Mouse (Mus musculus): Measurements from ENCODE around the gene 4930558C23Rik. TPM values are rescaled to one million over a fixed set of nuclear protein-coding genes. Genes with fewer than 3 reads are reported as not detected.
"Not testable (repeated sequence)": the region's sequence is repeated elsewhere in the genome, so short reads cannot be mapped to it uniquely, and the experiment has no call there.

4930558C23Rik gene
- polyA plus RNA-seq, 2 experiments = not detected

DNA sequence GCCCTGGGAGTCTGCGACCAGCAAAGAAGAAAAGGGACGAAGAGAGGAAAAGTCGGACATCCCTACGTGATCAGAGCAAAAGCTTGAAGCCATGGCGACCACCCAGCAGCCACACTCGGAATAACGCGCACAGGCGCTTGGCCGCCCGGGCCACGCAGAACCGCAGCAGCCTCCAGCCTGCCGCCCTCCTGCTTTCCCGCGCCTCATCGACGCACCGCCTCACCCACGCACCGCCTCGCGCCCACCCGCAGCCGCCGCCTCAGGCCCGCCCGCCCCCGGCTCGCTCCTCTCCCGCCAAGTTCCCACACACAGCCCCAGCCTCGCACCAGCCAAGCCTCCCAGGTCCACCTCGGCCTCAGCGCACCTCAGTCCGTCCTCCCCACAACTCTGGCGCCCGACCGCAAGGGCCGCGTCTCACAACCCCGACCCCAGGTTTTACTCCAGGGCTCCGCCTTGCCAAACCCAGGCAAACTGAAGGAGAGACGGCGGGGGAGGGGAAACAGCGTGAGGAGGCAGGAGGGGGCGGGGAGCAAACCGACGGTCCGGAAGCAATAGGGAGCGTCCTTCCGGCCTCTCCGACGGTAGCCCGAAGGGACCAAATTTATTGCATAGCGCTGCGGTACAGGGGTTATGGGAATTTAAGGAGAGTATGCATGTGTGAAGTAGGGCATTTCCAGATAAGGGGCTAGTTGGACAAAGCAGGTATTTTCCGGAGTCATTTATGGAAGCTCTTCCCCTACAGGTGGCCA is 45.8 kb downstream of the 4930558C23Rik start, which contains the start of gene Setdb1:
TSS of gene Setdb1 (minus strand) at position 502 of the 749 bp plus-strand sequence.
- Histone ChIP-seq H3K36me3 (replicated peaks; ENCODE audit: control insufficient read depth, insufficient read depth, low read depth) (peaks cover 12% of the 10 kb centered on the region), H3K9ac (replicated peaks) (peak within 1 kb of the TSS; percentile 77), H3K4me1 (replicated peaks; ENCODE audit: control insufficient read depth in 2 of 2, insufficient read depth in 2 of 2, low read length in 1 of 2) (peaks cover 2 to 20% of the 10 kb centered on the region in 2 experiments; a peak in 2 of 4 replicates), H3K4me3 (ENCODE audit: insufficient read depth in 1 of 2, low read depth in 2 of 2, low read length in 2 of 2) (peak within 1 kb of the TSS; percentile 53 to 96), H3K4me2 (ENCODE audit: low read depth) (peak within 1 kb of the TSS; percentile 67)
- peak; percentile 93 to 94 (median 93) for DNase-seq (ENCODE audit: low read depth in 3 of 3, low spot score in 3 of 3)
- not testable (repeated sequence) for H3K27me3 ChIP-seq (ENCODE audit: control insufficient read depth, insufficient read depth, low read length); H3K27ac ChIP-seq; H3K9me3 ChIP-seq (ENCODE audit: control insufficient read depth, low read length)
- ATAC-seq (ENCODE audit: insufficient read depth) = peak; percentile 94
- WGBS (ENCODE audit: insufficient replicate concordance) = under 1% methylated on average over 29 of the region's 57 CpGs
- peak; percentile 43; the same call in 1 of the 2 replicates for TF ChIP-seq EP300 (IDR thresholded peaks at IDR 0.05; ENCODE audit: low read depth)

DNA sequence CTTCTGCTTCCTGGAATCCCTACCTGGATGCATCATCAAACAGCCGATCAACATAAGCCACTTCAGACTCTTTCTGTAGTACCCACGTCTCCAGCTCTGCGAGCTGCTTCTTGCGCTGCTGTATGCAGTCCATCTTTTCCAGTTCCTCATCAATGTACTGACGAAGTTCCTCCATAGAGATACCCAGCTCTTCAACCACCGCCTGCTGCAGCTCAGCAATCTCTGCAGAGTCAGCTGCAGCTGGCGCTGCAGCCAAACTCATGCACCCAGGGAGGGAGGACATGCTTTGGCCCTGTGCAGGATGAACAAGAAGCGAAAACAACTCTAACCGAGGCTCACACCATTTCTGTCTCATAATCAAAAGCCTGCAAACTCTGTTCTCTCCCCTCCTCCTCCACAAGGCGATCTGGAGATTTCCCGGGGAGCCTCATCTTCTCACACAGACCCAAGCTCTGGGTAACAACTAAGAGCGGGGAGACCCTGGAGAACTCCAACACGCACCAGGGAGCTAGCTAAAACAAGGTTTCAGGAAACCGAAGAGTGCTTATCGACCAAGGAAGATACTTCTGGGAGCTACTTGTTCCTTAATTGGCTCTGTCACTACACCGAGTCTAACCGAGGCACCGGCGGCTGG is 46.6 kb downstream of the 4930558C23Rik start:
- not testable (repeated sequence) for H3K9me3 ChIP-seq (ENCODE audit: control insufficient read depth, low read length); DNase-seq (ENCODE audit: low read depth in 3 of 3, low spot score in 3 of 3); H3K27ac ChIP-seq; H3K27me3 ChIP-seq (ENCODE audit: control insufficient read depth, insufficient read depth, low read length); H3K9ac ChIP-seq (replicated peaks)
- Histone ChIP-seq H3K4me3 (ENCODE audit: insufficient read depth in 1 of 2, low read depth in 2 of 2, low read length in 2 of 2) (peak overlapping the region; percentile 38 to 53; a peak in 3 of 4 replicates), H3K36me3 (replicated peaks; ENCODE audit: control insufficient read depth, insufficient read depth, low read depth) (peaks cover 14% of the 10 kb centered on the region), H3K4me2 (ENCODE audit: low read depth) (peak overlapping the region; percentile 67), H3K4me1 (replicated peaks; ENCODE audit: control insufficient read depth in 2 of 2, insufficient read depth in 2 of 2, low read length in 1 of 2) (peaks cover 2 to 20% of the 10 kb centered on the region in 2 experiments; a peak in 2 of 4 replicates)
- ATAC-seq (ENCODE audit: insufficient read depth) = 0 out of 2 replicates have a peak, but pooled peaks have one; percentile 1
- WGBS (ENCODE audit: insufficient replicate concordance) = 19% methylated on average over 8 of the region's 19 CpGs

DNA sequence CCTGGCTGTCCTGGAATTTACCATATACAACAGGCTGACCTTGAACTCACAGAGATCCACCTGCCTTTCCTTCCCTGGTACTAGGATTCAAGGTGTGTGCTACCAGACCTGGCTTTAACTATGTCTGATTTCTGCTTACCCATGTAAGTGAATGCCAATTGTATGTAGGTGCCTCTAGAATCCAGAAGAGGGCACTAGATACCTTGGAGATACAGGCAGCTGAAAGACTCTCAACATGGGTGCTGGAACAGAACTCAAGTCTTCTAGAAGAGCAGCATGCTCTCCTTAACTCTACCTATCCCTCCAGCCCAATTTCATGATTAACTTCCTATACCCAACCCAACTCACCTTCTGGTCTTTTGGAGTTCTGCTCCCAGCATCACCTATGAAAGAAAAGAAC is 53.1 kb downstream of the 4930558C23Rik start:
- DNase-seq (ENCODE audit: low read depth in 3 of 3, low spot score in 3 of 3) (peak; percentile 25 to 50 (median 28)), ATAC-seq (ENCODE audit: insufficient read depth) (no peak)
- Histone ChIP-seq H3K36me3 (replicated peaks; ENCODE audit: control insufficient read depth, insufficient read depth, low read depth) (peaks cover 58% of the 10 kb centered on the region), H3K27me3 (ENCODE audit: control insufficient read depth, insufficient read depth, low read length) (no peaks in the 10 kb centered on the region), H3K9me3 (ENCODE audit: control insufficient read depth, low read length) (no peaks in the 10 kb centered on the region), H3K27ac (no peak overlapping the region), H3K4me2 (ENCODE audit: low read depth) (no peak overlapping the region), H3K4me1 (replicated peaks; ENCODE audit: control insufficient read depth in 2 of 2, insufficient read depth in 2 of 2, low read length in 1 of 2) (no peaks in the 10 kb centered on the region), H3K9ac (replicated peaks) (no peak overlapping the region), H3K4me3 (ENCODE audit: insufficient read depth in 1 of 2, low read depth in 2 of 2, low read length in 2 of 2) (no peak overlapping the region)
- TF ChIP-seq CTCF (IDR thresholded peaks at IDR 0.05; ENCODE audit: low read depth) = peak; percentile 69
- TF ChIP-seq EP300 (IDR thresholded peaks at IDR 0.05; ENCODE audit: low read depth) = no peak

DNA sequence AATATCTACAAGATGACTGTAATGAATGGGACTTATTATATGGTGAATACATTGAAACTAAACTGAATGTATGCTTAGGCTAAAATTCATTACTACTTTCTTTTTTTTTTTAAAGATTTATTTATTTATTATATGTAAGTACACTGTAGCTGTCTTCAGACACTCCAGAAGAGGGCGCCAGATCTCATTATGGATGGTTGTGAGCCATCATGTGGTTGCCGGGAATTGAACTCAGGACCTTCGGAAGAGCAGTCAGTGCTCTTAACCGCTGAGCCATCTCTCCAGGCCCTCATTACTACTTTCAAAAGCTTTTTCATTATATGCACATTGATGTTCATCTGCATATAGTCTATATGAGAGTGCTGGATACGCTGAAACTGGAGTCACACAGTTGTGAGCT is 54.3 kb downstream of the 4930558C23Rik start:
- H3K4me1 ChIP-seq (replicated peaks; ENCODE audit: control insufficient read depth in 2 of 2, insufficient read depth in 2 of 2, low read length in 1 of 2); H3K9me3 ChIP-seq (ENCODE audit: control insufficient read depth, low read length); H3K4me2 ChIP-seq (ENCODE audit: low read depth); H3K27ac ChIP-seq; ATAC-seq (ENCODE audit: insufficient read depth); H3K4me3 ChIP-seq (ENCODE audit: insufficient read depth in 1 of 2, low read depth in 2 of 2, low read length in 2 of 2); DNase-seq (ENCODE audit: low read depth in 3 of 3, low spot score in 3 of 3); H3K9ac ChIP-seq (replicated peaks); H3K27me3 ChIP-seq (ENCODE audit: control insufficient read depth, insufficient read depth, low read length): not testable (repeated sequence)
- H3K36me3 ChIP-seq (replicated peaks; ENCODE audit: control insufficient read depth, insufficient read depth, low read depth) = peaks cover 53% of the 10 kb centered on the region
- WGBS (ENCODE audit: insufficient replicate concordance) = 72% methylated on average over 4 of the region's 5 CpGs

DNA sequence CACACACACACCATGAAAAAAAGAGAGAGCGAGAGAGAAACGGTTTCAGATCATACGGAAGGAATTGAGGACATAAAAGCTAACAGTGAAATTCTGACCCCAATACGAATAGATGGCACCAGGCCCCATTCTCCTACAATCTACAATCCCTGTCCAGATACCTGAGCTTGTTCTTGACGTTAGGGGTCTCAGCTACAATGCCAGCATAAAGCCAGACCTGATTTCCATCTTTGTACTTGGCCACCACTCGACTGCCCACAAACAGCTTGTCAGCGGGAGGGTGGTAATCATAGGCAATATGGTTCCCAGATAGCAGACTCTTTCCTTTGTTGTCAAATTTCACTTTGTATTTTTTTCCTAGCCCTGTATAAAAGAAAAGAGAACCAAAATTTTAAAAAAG is 56.2 kb downstream of the 4930558C23Rik start:
- WGBS (ENCODE audit: insufficient replicate concordance) = 78% methylated on average over 7 of the region's 7 CpGs

DNA sequence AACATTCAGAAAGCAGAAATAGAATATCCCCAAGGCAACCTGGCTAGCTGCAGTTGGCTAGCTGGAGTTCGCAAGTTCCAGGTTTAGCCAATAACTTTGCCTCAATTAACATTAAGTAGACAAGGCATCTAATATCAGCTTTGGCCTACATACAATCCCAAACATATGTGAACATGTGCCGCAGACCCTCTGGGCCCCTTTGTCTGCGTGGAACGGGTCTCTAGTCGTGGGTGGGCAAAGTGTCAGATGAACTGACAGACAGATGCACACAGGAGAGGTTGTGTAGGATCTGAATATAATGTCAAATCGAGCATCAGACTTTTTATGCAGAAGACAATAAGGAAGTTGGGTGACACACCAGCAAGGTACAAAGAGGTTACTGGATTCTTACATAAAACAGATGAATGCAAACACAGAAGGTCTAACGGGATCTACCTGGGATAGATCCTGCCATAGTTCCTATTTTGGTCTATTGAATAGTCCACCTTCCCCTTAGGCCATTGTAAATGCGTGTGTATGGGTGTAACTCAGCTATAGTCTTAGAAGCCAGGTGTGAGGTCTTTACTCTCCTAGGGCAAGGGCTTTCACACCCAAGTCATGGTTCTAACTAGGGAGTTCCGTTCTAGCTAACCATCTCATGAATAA is 59.2 kb downstream of the 4930558C23Rik start:
- H3K9ac ChIP-seq (replicated peaks); ATAC-seq (ENCODE audit: insufficient read depth); H3K4me1 ChIP-seq (replicated peaks; ENCODE audit: control insufficient read depth in 2 of 2, insufficient read depth in 2 of 2, low read length in 1 of 2); DNase-seq (ENCODE audit: low read depth in 3 of 3, low spot score in 3 of 3); H3K27ac ChIP-seq; H3K9me3 ChIP-seq (ENCODE audit: control insufficient read depth, low read length); H3K27me3 ChIP-seq (ENCODE audit: control insufficient read depth, insufficient read depth, low read length); H3K4me3 ChIP-seq (ENCODE audit: insufficient read depth in 1 of 2, low read depth in 2 of 2, low read length in 2 of 2); H3K4me2 ChIP-seq (ENCODE audit: low read depth): not testable (repeated sequence)
- H3K36me3 ChIP-seq (replicated peaks; ENCODE audit: control insufficient read depth, insufficient read depth, low read depth) = peaks cover 63% of the 10 kb centered on the region
- WGBS (ENCODE audit: insufficient replicate concordance) = 84% methylated on average over 9 of the region's 9 CpGs

More for the DNA sequence above, 56.2 kb downstream of the 4930558C23Rik start:
- H3K9ac ChIP-seq (replicated peaks) = no peak overlapping the region
- DNase-seq (ENCODE audit: low read depth in 3 of 3, low spot score in 3 of 3) = no peak
- TF ChIP-seq CTCF (IDR thresholded peaks at IDR 0.05; ENCODE audit: low read depth) (no peak), EP300 (IDR thresholded peaks at IDR 0.05; ENCODE audit: low read depth) (no peak)
- H3K9me3 ChIP-seq (ENCODE audit: control insufficient read depth, low read length) = no peaks in the 10 kb centered on the region
- no peak for ATAC-seq (ENCODE audit: insufficient read depth)
- no peaks in the 10 kb centered on the region for H3K4me1 ChIP-seq (replicated peaks; ENCODE audit: control insufficient read depth in 2 of 2, insufficient read depth in 2 of 2, low read length in 1 of 2)
- H3K27me3 ChIP-seq (ENCODE audit: control insufficient read depth, insufficient read depth, low read length) = no peaks in the 10 kb centered on the region
- H3K4me3 ChIP-seq (ENCODE audit: insufficient read depth in 1 of 2, low read depth in 2 of 2, low read length in 2 of 2) = no peak overlapping the region
- no peak overlapping the region for H3K27ac ChIP-seq
- H3K36me3 ChIP-seq (replicated peaks; ENCODE audit: control insufficient read depth, insufficient read depth, low read depth) = peaks cover 59% of the 10 kb centered on the region
- no peak overlapping the region for H3K4me2 ChIP-seq (ENCODE audit: low read depth)

Measured in liver, embryonic 14.5 days (tissue).